Mouse (Mus musculus): ENCODE measurements at regions not wholly inside any gene's neighbourhood (a gene's known extent, or its start where the extent isn't known, plus 50 kb on each side); places are given as distances from the start of the nearest gene placed in this dataset.

DNA sequence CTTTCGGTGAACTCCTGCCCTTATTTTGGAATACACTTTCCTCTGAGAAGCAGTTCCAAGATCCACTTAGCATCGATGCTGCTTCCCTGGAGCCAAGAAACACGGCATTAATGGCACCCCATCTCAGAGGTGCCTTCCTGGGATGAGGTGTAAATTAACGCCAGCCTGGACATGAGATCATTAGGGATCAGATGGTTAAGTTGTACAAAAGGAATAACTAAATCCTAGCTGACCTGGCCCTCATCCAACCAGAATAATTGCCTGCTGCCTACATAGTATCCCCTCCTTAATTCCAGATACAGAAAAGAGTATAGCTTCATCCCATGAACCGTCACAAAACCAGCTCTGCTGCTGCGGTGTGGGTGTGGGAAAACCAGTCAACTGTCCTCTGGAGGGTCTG lies 304.6 kb upstream of the Nfe2l3 start:
- 47% methylated on average over 6 of the region's 6 CpGs for WGBS
- ATAC-seq (ENCODE audit: low FRiP score, low read depth): peak; percentile 23; the same call in 1 of the 2 replicates

DNA sequence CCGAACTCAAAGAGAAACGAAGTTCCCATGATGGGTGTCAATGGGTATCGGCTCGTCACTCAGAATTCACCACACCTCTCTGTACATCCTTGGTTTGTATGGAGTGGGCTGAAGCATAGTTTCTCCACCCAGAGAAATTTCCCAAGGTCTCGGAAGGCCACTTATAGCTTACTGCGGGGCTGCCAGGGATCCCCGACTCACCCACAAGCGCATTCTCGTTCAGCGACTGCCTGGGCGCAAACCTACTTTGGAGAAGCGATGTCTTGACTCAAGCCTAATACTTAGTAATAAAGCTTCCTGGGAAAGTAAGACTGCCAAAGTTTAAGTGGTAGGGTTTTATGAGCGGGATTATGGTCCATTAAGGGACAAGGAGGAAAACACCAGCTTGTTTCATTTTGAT lies 303.4 kb upstream of the Nfe2l3 start:
- Histone ChIP-seq H3K4me2 (replicated peaks; ENCODE audit: low read depth, low read length, severe bottlenecking) (peak overlapping the region; percentile 2; the same call in 1 of the 2 replicates), H3K4me1 (ENCODE audit: control insufficient read depth, insufficient read depth, low read length) (peaks cover 3% of the 10 kb centered on the region; the same call in 1 of the 2 replicates), H3K4me3 (replicated peaks; ENCODE audit: low read length) (no peak overlapping the region), H3K27ac (replicated peaks; ENCODE audit: low read depth, low read length) (no peak overlapping the region), H3K9ac (ENCODE audit: low read depth, low read length, severe bottlenecking) (no peak overlapping the region), H3K36me3 (ENCODE audit: control insufficient read depth, insufficient read depth, low read length) (no peaks in the 10 kb centered on the region), H3K27me3 (ENCODE audit: control insufficient read depth, insufficient read depth, low read length) (no peaks in the 10 kb centered on the region), H3K9me3 (ENCODE audit: control insufficient read depth, low read length) (no peaks in the 10 kb centered on the region)
- ATAC-seq (ENCODE audit: low FRiP score, low read depth): peak; percentile 47; the same call in 1 of the 2 replicates
- WGBS: 49% methylated on average over 13 of the region's 13 CpGs
- TF ChIP-seq POLR2A (IDR thresholded peaks at IDR 0.05; ENCODE audit: borderline replicate concordance, extremely low read depth, insufficient read depth, insufficient read length): no peak
- DNase-seq (ENCODE audit: low spot score): peak; percentile 69

More for the DNA sequence above, 304.6 kb upstream of the Nfe2l3 start:
- H3K27ac ChIP-seq (replicated peaks; ENCODE audit: low read depth, low read length): no peak overlapping the region
- no peak overlapping the region for H3K9ac ChIP-seq (ENCODE audit: low read depth, low read length, severe bottlenecking)
- no peak overlapping the region for H3K4me2 ChIP-seq (replicated peaks; ENCODE audit: low read depth, low read length, severe bottlenecking)
- no peaks in the 10 kb centered on the region for H3K27me3 ChIP-seq (ENCODE audit: control insufficient read depth, insufficient read depth, low read length)
- H3K4me1 ChIP-seq (ENCODE audit: control insufficient read depth, insufficient read depth, low read length): peaks cover 3% of the 10 kb centered on the region; the same call in 1 of the 2 replicates
- H3K9me3 ChIP-seq (ENCODE audit: control insufficient read depth, low read length): no peaks in the 10 kb centered on the region
- DNase-seq (ENCODE audit: low spot score): no peak
- no peaks in the 10 kb centered on the region for H3K36me3 ChIP-seq (ENCODE audit: control insufficient read depth, insufficient read depth, low read length)
- H3K4me3 ChIP-seq (replicated peaks; ENCODE audit: low read length): no peak overlapping the region
- no peak for TF ChIP-seq POLR2A (IDR thresholded peaks at IDR 0.05; ENCODE audit: borderline replicate concordance, extremely low read depth, insufficient read depth, insufficient read length)

DNA sequence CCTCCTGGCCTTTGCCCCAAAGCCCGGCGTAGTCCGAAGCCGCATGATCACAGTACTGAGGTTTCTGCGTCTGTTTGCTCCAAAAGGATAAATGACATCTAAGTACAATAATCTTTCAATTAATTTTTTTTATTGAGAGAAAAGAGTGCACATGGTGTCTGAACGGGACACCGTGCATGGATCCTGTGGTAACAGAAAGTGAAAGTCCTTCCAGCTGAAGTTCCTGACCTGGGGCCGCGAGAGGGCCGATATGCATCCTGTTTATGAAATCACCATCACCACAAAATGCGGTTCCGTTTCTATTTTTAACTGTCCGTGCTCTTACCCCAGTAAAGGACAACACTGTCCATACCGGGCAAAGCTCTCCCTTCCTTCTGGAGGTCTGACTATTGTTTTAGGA lies 302.9 kb upstream of the Nfe2l3 start:
- H3K4me3 ChIP-seq (replicated peaks; ENCODE audit: low read length): no peak overlapping the region
- DNase-seq (ENCODE audit: low spot score) (no peak), ATAC-seq (ENCODE audit: low FRiP score, low read depth) (no peak)
- peaks cover 3% of the 10 kb centered on the region; the same call in 1 of the 2 replicates for H3K4me1 ChIP-seq (ENCODE audit: control insufficient read depth, insufficient read depth, low read length)
- H3K27ac ChIP-seq (replicated peaks; ENCODE audit: low read depth, low read length): no peak overlapping the region
- no peaks in the 10 kb centered on the region for H3K27me3 ChIP-seq (ENCODE audit: control insufficient read depth, insufficient read depth, low read length)
- WGBS: 50% methylated on average over 14 of the region's 14 CpGs
- H3K9ac ChIP-seq (ENCODE audit: low read depth, low read length, severe bottlenecking): no peak overlapping the region
- TF ChIP-seq POLR2A (IDR thresholded peaks at IDR 0.05; ENCODE audit: borderline replicate concordance, extremely low read depth, insufficient read depth, insufficient read length): no peak
- no peaks in the 10 kb centered on the region for H3K36me3 ChIP-seq (ENCODE audit: control insufficient read depth, insufficient read depth, low read length)
- H3K4me2 ChIP-seq (replicated peaks; ENCODE audit: low read depth, low read length, severe bottlenecking): 0 out of 2 replicates have a peak overlapping the region, but pooled peaks have one; percentile 2
- H3K9me3 ChIP-seq (ENCODE audit: control insufficient read depth, low read length): no peaks in the 10 kb centered on the region

DNA sequence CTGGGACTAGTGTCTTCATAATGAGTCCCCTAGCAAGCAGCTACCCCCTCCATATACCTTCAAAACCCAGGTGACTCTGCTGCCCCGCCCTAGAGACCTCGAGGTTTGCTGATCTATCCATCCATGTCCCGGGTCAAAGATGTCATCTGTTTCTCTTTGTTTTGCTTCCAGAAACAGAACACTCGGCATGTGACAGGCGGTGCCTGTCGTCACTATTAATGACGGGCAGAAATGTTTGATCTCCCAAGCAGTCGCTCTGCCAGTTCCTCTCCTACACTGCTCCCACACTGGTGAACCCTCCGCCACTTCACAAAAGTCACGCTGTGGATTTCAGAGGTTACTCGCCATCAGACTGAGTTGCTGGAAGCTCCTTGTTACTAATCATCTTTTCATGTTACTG lies 287.7 kb upstream of the Nfe2l3 start:
- no peak overlapping the region for H3K4me2 ChIP-seq (replicated peaks; ENCODE audit: low read depth, low read length, severe bottlenecking)

DNA sequence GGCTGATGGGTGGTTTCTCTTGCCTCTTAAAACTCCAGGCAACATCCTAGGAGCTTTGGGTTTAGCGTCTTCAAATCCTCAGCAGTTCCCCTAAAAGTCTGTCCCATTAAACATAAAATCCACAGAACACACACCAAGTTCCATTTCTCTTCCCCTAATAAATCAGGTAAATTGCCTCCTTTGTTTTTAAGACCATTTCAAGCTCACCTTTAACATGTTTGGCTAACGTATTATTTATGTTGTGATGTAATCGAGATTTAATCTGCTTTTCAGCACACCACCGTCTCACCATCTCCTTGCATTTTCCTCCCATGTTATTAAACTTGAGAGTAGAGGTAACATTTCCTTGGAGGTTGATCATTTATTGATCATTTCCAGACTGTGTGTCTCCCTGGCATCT lies 286.6 kb upstream of the Nfe2l3 start:
- ATAC-seq (ENCODE audit: low FRiP score, low read depth) (no peak), DNase-seq (ENCODE audit: low spot score) (no peak)
- H3K9ac ChIP-seq (ENCODE audit: low read depth, low read length, severe bottlenecking): no peak overlapping the region
- H3K27me3 ChIP-seq (ENCODE audit: control insufficient read depth, insufficient read depth, low read length): no peaks in the 10 kb centered on the region
- H3K27ac ChIP-seq (replicated peaks; ENCODE audit: low read depth, low read length): no peak overlapping the region
- WGBS: 21% methylated on average over 4 of the region's 4 CpGs
- H3K4me2 ChIP-seq (replicated peaks; ENCODE audit: low read depth, low read length, severe bottlenecking): no peak overlapping the region
- no peak for TF ChIP-seq POLR2A (IDR thresholded peaks at IDR 0.05; ENCODE audit: borderline replicate concordance, extremely low read depth, insufficient read depth, insufficient read length)
- no peak overlapping the region for H3K4me3 ChIP-seq (replicated peaks; ENCODE audit: low read length)
- H3K9me3 ChIP-seq (ENCODE audit: control insufficient read depth, low read length): no peaks in the 10 kb centered on the region
- peaks cover 6% of the 10 kb centered on the region; the same call in 1 of the 2 replicates for H3K4me1 ChIP-seq (ENCODE audit: control insufficient read depth, insufficient read depth, low read length)
- no peaks in the 10 kb centered on the region for H3K36me3 ChIP-seq (ENCODE audit: control insufficient read depth, insufficient read depth, low read length)

More for the DNA sequence above, 287.7 kb upstream of the Nfe2l3 start:
- WGBS: 51% methylated on average over 11 of the region's 11 CpGs
- no peak for DNase-seq (ENCODE audit: low spot score)
- Histone ChIP-seq H3K4me3 (replicated peaks; ENCODE audit: low read length) (no peak overlapping the region), H3K36me3 (ENCODE audit: control insufficient read depth, insufficient read depth, low read length) (no peaks in the 10 kb centered on the region), H3K9me3 (ENCODE audit: control insufficient read depth, low read length) (no peaks in the 10 kb centered on the region), H3K9ac (ENCODE audit: low read depth, low read length, severe bottlenecking) (no peak overlapping the region), H3K4me1 (ENCODE audit: control insufficient read depth, insufficient read depth, low read length) (peaks cover 6% of the 10 kb centered on the region; the same call in 1 of the 2 replicates), H3K27me3 (ENCODE audit: control insufficient read depth, insufficient read depth, low read length) (no peaks in the 10 kb centered on the region), H3K27ac (replicated peaks; ENCODE audit: low read depth, low read length) (no peak overlapping the region)
- no peak for TF ChIP-seq POLR2A (IDR thresholded peaks at IDR 0.05; ENCODE audit: borderline replicate concordance, extremely low read depth, insufficient read depth, insufficient read length)
- ATAC-seq (ENCODE audit: low FRiP score, low read depth): no peak

Measured in limb, embryonic 14.5 days (tissue).